Mouse (Mus musculus) adrenal gland (tissue): Measurements from ENCODE around the gene Adamts12.

ENCODE experiments used
- intact Hi-C: fragments of 180-260 bp; cut with DNase I; formaldehyde crosslinking; loops from one replicate; pipeline ENCODE4 v1.15.1; 2025

Adamts12 gene

DNA sequence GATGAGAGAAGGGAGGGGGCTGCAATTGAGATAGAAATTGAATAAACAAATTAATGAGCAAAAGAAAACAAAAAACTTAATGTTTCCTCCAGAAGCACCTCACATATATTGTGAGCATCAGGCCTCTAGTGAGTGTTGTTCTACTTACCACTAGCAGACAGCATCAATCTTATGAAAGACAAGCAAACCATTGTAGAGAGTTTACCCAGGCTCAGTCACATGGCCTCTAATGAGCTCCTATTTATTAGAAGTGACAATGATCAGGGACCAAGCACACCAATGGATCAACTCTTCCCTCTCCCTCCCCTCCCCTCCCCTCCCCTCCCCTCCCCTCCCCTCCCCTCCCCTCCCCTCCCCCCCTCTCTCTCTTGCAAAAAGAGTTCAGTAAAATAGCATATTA lies 218.6 kb downstream of the Adamts12 start:
- intact Hi-C loops, result no loop called here

DNA sequence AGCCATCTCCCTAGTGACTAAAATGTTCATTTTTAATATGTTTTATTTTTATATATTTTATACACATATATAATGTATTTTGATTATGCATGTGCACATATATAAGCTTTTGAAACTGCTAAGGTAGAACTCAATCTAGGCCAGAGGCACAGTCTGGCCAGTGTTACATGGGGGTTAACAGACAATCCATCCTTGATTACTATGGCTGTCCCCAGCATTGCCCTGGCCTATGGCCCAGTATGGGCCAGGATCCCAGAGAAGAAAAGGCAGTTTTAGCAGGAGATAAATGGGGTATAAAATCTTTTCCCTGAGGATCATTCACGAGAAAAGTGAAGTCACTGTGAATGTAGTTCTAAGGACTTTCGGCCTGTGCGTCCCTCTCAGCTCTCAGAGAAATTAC lies 223.2 kb downstream of the Adamts12 start:
- intact Hi-C loops, result no loop called here

GRCm38 (mm10) chr15:11292246-11292645 lies 227.7 kb downstream of the Adamts12 start:
- intact Hi-C loops, result no loop called here

- intact Hi-C loops, result no loop called here
Measured at GRCm38 (mm10) chr15:11295016-11295415, 230.4 kb downstream of the Adamts12 start.

DNA sequence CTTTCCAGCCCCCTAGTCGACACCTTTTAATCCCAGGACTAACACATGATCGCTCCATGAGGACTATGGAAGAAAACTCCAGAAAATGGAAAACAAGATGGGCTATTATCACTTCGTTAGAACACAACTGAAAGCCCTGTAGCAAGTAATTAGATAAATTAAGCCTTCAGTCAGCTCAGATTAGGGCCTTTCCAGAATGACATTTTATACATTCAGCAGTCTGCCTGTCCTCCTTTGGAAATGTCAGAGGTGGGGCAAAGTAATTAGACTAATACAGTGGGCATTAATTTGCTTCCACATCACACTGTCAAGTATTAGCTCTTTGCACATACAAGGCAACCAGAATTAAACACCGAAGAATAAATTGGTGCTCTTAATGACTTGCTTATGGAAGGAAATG lies 233.4 kb downstream of the Adamts12 start:
- intact Hi-C loops, result no loop called here

- intact Hi-C loops, result no loop called here
Measured at GRCm38 (mm10) chr15:11317077-11317476, 252.5 kb downstream of the Adamts12 start.

GRCm38 (mm10) chr15:11320481-11320880 lies 255.9 kb downstream of the Adamts12 start:
- intact Hi-C loops, result loop anchor here (5.0 kb wide), 1 partner anchor 398 kb away; no protein-coding TSS in a partner anchor

- intact Hi-C loops, result no loop called here
Measured at GRCm38 (mm10) chr15:11339467-11340180, 275.0 kb downstream of the Adamts12 start.

GRCm38 (mm10) chr15:11355865-11356264 lies 291.3 kb downstream of the Adamts12 start:
- intact Hi-C loops, result no loop called here

- intact Hi-C loops, result no loop called here
Measured at GRCm38 (mm10) chr15:11357501-11357900, 292.9 kb downstream of the Adamts12 start.

DNA sequence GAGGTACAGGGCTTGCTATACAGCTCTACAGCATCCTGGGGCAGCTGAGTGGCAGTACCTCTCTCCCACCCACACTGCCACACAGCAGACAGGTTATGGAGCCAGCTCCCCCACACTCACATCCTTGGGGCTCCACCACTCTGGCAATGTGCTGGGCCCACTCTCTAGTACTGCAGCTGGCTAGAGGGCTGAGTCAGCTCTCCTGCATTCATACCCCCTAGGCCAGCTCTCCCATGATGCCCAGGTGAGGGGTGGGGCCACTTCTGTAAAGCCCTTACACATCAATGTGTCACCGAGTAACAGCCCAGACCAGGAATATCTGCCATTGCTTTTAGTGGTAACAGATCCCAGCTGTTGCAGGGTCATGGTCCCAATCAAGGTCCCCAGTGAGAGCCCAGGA lies 296.3 kb downstream of the Adamts12 start:
- intact Hi-C loops, result no loop called here

GRCm38 (mm10) chr15:11361824-11362223 lies 297.2 kb downstream of the Adamts12 start:
- intact Hi-C loops, result no loop called here

- intact Hi-C loops, result no loop called here
Measured at GRCm38 (mm10) chr15:11364112-11364511, 299.5 kb downstream of the Adamts12 start.

- intact Hi-C loops, result no loop called here
Measured at GRCm38 (mm10) chr15:11364795-11365194, 300.2 kb downstream of the Adamts12 start.

DNA sequence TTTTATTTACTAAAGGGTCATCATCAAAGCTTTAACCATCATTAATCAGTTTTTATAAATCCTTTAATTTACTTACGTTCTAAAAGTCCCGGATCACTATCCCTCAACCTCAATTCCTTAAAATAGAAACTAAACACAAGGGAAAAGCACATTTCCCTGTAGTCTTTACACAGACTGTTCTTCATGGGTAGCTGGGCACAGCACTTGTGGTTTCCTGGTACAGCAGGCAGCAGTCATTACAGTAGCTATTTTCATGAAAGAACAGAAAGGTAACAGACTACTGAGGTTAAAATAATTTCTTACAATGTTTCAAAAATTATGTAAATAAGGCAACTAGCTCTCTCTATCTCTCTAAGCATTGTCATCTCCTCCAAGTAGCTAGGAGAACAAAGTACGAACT lies 305.0 kb downstream of the Adamts12 start:
- intact Hi-C loops, result no loop called here

DNA sequence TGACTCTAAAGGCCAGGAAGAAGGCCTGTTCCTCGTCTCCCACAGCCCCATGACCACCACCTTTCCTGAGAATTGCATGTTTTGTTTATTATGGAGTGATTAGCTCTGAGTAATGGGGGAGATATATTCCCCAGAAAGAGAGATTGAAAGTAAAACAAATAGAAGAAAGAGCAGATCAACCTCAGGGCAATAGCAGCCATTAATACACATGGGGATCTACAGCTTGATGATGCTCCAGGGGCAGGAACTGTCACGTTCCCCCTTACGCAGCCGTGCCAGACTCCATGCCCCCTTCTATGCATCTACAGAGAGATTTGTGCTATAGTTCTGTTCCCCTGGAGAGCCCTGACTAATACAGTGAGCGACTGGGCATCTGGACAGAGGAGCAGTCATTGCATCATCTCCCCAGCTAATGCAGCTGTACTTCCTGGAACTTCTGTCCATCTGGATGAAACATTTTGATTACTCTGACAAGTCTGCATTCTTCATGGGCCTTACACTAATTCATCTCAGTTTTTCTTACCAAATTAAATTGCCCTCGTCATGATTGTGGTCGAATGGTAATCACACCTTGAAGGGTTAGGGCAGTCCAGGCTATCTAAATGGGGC lies 306.0 kb downstream of the Adamts12 start:
- intact Hi-C loops, result no loop called here

DNA sequence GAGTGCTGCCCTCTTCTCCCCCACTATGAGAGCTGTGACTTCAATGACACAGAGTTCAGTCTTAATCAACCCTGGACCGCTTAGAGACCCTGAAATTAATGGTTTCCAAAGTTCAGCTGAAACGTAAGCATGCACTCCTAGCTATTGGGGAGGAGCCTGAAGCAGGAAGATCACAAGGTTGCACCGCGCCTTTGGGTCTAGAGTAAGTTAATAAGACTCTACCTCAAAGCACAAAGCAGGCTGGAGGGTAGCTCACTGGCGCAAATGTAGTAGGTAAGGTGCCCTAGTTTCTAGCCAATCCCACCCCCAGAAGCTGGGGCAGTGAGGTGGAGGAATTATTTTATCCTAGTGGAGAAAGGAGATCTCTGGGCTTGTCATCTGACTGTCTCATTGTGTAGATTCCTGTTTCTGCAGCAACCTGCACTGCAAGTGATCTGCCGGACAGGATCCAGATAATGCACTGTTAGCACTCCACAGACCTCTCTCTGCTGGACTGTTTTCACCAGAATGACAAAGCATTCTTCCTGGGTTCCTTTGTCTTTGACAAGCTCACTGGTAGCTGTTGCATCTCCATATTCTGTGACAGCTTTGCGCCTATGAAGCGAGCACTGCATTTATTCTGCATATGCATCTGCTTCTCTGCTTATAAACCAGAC lies 315.0 kb downstream of the Adamts12 start:
- intact Hi-C loops, result loop anchor here (2.0 to 5.0 kb wide), 2 partner anchors 341 to 457 kb away; no protein-coding TSS in a partner anchor

- intact Hi-C loops, result loop anchor here (5.0 kb wide), 1 partner anchor 458 kb away; no protein-coding TSS in a partner anchor
Measured at GRCm38 (mm10) chr15:11380087-11380530, 315.5 kb downstream of the Adamts12 start.

- intact Hi-C loops, result loop anchor here (5.0 kb wide), 1 partner anchor 458 kb away; no protein-coding TSS in a partner anchor
Measured at GRCm38 (mm10) chr15:11380616-11381015, 316.0 kb downstream of the Adamts12 start.

DNA sequence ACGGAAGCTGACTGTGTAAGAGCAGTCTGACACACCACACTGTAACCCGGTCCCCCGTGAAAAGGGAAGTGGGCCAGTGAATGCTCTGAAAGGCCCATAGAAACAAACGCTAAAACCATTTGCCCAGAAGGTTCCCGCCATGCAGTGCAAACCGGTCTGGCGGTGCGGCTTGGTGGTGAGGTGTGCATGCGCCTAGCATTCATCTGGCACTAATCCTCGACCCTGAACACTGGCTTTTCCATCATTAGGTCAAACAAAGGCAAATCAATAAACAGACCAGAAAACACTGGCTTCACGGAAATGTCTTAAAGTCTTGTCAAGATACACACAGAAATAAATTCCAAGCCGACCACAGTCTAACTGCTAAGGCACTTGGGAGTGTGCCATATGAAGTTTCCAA lies 318.0 kb downstream of the Adamts12 start:
- intact Hi-C loops, result loop anchor here (5.0 kb wide), 1 partner anchor 460 kb away; no protein-coding TSS in a partner anchor

GRCm38 (mm10) chr15:11383796-11384195 lies 319.2 kb downstream of the Adamts12 start:
- intact Hi-C loops, result loop anchor here (5.0 kb wide), 1 partner anchor 461 kb away; no protein-coding TSS in a partner anchor

DNA sequence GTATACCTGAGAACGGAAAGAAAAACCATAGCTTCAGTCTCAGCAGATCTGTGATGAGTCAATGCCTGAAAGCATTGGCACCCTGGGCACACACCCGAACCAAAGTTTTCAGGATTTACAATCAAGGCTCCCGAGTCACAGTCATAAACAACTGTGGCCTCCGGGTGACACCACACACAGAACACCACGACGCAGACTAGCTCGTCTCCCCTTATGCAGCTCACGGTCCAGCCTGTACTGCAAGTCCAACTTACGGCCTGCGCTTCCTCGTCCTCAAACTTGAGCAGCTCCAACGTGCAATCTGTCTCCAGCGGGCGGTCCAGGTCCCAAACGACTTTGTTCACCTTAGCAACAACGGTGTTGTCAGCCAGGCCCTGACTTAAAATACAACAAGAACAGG lies 328.3 kb downstream of the Adamts12 start:
- intact Hi-C loops, result no loop called here
